Mouse (Mus musculus): Measurements from ENCODE around the gene Krcc1.

- TF ChIP-seq CTCF (IDR thresholded peaks at IDR 0.05; ENCODE audit: low read depth): no peak
- no peak for TF ChIP-seq EP300 (IDR thresholded peaks at IDR 0.05; ENCODE audit: low read depth)
Observed at GRCm38 (mm10) chr6:71248420-71248819, 23.1 kb upstream of the Krcc1 start.
